Mouse (Mus musculus): Measurements from ENCODE around the gene Col4a1.

Gene Col4a1

GRCm38 (mm10) chr8:11312349-11313175, at the start of gene Col4a1, which contains the start of gene Col4a2:
TSS of gene Col4a1 (minus strand) at chr8:11312826.
TSS of gene Col4a2 (plus strand) at chr8:11312805.
- DNase-seq: no peak

- no peak for DNase-seq
Measured at GRCm38 (mm10) chr8:11361546-11362277, 49.1 kb upstream of the Col4a1 start.

DNA sequence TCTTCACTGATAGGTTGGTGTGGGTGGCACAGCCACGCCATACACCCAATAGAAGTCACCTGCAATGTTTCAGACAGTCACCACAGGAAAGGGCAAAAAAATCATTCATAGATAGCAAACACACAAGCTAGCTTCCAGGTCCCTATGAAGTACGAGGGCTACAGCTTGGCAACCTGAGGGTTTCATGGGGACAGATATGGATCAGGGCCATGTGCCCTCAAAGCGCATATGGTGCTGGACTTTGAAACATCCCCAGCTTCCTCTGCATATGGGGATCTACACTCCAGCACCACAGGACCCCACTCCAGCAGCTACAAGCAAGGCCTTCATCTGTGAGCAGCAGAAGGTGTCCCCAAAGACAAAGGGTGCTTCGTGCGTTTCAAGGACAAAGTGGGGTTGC, 47.2 kb upstream of the Col4a1 start:
- DNase-seq: no peak

- DNase-seq: no peak
Measured at GRCm38 (mm10) chr8:11357921-11358436, 45.4 kb upstream of the Col4a1 start.

GRCm38 (mm10) chr8:11356776-11357175, 44.1 kb upstream of the Col4a1 start:
- no peak for DNase-seq

DNA sequence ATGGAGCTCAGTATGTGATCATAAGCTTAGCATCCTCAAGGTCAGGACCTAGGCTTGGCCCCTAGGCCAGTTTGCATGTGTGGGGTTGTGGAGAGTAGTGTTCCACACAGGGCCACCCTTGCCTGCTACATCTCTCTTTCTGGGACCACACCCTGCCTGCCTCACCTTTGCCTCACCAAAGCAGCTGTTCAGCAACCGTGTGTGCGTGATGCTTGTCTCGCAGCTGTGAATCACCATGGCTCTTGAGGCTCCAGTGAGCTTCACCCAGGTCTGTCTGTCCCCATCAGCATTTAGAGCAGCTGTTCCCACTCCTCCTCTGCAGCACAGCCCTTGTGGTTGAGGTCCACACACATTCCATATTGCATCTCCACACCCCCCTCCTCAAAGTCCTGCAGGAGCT, 43.3 kb upstream of the Col4a1 start:
- no peak for DNase-seq

- DNase-seq: no peak
Measured at GRCm38 (mm10) chr8:11354800-11355451, 42.3 kb upstream of the Col4a1 start.

- DNase-seq: no peak
Measured at GRCm38 (mm10) chr8:11352514-11352913, 39.9 kb upstream of the Col4a1 start.

GRCm38 (mm10) chr8:11351355-11351754, 38.7 kb upstream of the Col4a1 start:
- DNase-seq: no peak

GRCm38 (mm10) chr8:11348622-11349021, 36.0 kb upstream of the Col4a1 start:
- DNase-seq: no peak

- no peak for DNase-seq
Measured at GRCm38 (mm10) chr8:11347699-11348098, 35.1 kb upstream of the Col4a1 start.

- no peak for DNase-seq
Measured at GRCm38 (mm10) chr8:11346225-11346624, 33.6 kb upstream of the Col4a1 start.

- no peak for DNase-seq
Measured at GRCm38 (mm10) chr8:11344459-11344858, 31.8 kb upstream of the Col4a1 start.

GRCm38 (mm10) chr8:11341111-11341566, 28.5 kb upstream of the Col4a1 start:
- DNase-seq: no peak

- no peak for DNase-seq
Measured at GRCm38 (mm10) chr8:11340310-11341110, 27.9 kb upstream of the Col4a1 start.

DNA sequence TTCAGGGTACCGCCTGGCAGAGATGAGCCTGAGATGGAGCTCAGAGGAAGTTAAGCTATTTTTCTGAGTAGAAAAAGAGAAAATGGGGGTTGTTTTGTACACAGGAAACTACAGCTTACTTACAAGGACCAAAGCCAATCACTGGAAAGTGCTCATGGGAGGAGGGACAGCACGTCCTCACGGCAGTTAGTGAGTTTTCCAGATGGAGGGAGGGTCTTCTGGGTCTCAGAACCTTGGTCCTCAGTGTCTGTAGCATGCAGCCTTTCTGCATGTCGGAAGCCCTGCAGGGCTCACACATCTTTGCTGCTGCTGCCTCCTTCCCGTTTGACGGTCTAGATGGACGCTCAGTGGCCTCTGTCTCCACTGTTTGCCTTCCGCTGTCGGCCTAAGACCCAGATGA, 25.9 kb upstream of the Col4a1 start:
- DNase-seq: no peak

GRCm38 (mm10) chr8:11337642-11338041, 25.0 kb upstream of the Col4a1 start:
- no peak for DNase-seq

DNA sequence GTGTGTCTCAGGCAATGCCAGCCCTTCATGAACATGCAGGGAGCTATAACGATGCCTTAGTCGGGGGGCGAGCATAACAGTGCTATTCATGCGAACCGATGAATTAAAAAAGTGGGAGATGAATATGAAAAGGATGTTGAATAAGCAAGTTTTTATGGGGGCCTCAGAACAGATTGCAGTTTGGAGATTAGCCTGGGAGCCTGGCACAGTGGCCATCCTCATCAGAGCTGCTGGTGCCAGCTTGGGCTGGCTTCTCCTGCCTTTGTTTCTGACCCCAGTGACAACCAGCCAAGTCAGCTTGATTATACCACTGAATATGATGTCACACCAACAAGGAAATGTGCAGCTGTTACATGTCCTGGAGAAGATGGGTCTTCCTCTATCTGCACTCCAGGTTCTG, 23.7 kb upstream of the Col4a1 start:
- DNase-seq: no peak

GRCm38 (mm10) chr8:11335238-11335637, 22.6 kb upstream of the Col4a1 start:
- no peak for DNase-seq

DNA sequence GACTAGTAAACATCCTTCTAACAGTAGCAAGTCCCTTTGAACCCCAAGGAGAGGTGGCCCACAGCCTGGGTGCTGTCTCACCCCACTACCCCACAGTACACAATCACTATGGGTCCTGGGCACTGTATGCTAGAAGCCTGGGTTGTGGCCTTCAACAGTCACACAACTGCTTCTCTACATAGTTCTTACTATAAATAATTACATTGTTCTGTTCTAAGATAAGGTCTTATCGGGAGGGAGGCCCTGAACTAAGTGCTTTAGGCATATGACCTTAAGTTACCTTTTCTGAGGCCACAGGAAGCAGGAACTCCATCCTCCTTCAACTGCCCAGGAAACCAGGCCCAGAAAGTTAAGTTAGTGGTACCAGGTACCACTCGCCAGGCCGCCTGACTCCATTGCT, 21.9 kb upstream of the Col4a1 start:
- DNase-seq: no peak

DNA sequence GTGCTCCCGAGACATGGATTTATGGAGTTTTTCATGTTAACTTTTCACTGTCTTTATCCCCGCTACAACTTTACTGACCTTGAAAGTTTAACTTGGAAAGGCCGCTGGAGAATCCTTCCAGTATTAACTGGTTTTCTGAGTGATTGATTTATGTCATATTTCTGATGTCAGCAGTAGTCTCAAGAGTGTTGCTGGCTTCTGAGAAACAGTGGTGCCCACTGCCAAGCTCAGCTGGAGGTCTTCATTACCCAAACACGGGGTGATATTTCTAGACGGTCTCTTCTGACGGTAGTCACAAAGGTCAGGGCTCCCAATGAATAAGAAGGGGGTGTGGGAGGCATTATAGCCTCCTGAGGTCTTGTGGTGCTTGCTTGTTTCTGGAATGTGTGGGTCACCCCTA, 21.1 kb upstream of the Col4a1 start:
- no peak for DNase-seq

DNA sequence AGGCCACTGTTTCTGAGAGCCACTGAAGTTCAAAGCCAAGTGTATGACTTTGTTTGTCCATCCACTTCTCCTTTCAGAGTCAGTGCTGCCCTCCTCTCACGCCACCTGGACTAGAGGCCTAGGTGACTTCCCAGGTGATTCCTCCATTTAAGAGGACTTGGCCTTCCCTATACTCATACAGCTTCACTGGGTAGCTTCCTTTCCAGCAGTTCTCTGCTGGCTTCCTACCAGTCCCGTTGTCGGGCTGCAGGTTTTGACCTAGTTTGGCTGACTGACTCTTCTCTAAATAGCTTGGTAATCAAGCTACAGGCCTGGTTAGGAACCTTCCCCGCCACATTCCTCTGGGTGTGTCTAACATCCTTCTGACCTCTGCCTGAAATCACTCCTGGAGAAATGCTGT, 18.9 kb upstream of the Col4a1 start:
- DNase-seq: no peak
